Mouse (Mus musculus): Measurements from ENCODE around the gene Tex14. TPM values are rescaled to one million over a fixed set of nuclear protein-coding genes. Genes with fewer than 3 reads are reported as not detected.
A peak's percentile ranks its signal among the peaks of the same experiment; 100 is the strongest.
"Not testable (repeated sequence)": the region's sequence is repeated elsewhere in the genome, so short reads cannot be mapped to it uniquely, and the experiment has no call there.

Tex14 gene
- polyA plus RNA-seq, 1 experiment from 2014 or later: 0.38 TPM

DNA sequence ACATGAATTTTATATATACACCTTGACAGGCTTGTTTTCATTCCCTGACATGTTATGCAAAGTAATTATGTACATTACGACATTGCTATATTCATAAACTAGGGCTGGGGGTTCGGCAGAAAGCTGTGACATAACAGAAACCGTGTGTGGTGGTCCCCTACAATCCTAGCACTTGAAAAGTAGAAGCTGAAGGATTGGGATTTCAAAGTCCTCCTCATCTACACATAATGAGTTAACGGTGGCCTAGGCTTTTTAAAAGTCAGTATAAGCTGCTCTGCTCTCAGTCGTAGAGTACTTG, 58.3 kb downstream of the Tex14 start:
- 0 out of 4 replicates have a peak overlapping the region, but pooled peaks of 1 of the 2 experiments have one; percentile 11 for H3K27ac ChIP-seq (replicated peaks in 1 of 2; ENCODE audit: control insufficient read depth in 1 of 2, insufficient read depth in 1 of 2, low read depth in 2 of 2, low read length in 2 of 2)
- H3K9ac ChIP-seq (ENCODE audit: low read length): no peak overlapping the region
- no peaks in the 10 kb centered on the region for H3K36me3 ChIP-seq (ENCODE audit: control insufficient read depth, insufficient read depth, low read length)
- H3K4me3 ChIP-seq (ENCODE audit: control insufficient read depth in 1 of 2, insufficient read depth in 1 of 2, low read depth in 1 of 2, low read length in 2 of 2): no peak overlapping the region
- no peak for ATAC-seq (ENCODE audit: insufficient number of reproducible peaks, insufficient read depth, low FRiP score, low read depth)
- 56% methylated on average over 5 of the region's 5 CpGs for WGBS
- no peaks in the 10 kb centered on the region; a peak in 1 of 4 replicates for H3K4me1 ChIP-seq (ENCODE audit: control insufficient read depth in 2 of 2, insufficient read depth in 2 of 2, low read length in 2 of 2)
- H3K9me3 ChIP-seq (ENCODE audit: control insufficient read depth, low read length): no peaks in the 10 kb centered on the region
- H3K4me2 ChIP-seq (ENCODE audit: low read length): no peak overlapping the region
- H3K27me3 ChIP-seq (ENCODE audit: control insufficient read depth, insufficient read depth, low read length): no peaks in the 10 kb centered on the region

DNA sequence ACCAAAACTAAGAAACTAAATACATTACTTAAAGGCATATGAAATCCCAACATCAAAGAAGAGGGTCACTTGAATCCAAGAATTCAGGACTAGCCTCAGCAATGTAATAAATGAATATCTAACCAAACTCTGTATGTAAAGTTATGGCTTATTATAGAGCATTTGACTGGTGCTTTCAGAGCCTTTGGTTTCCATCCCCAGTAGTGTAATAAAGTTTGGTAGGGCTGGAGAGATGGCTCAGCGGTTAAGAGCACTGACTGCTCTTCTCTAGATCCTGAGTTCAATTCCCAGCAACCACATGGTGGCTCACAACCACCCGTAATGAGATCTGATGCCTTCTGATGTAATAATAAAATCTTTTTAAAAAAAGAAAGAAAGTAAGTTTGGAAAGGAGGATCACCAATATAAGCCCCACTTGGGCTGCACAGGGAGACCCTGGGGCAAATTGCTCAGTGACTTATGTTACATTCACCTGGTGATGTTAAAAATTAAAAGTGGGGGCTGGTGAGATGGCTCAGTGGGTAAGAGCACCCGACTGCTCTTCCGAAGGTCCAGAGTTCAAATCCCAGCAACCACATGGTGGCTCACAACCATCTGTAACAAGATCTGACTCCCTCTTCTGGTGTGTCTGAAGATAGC, 59.0 kb downstream of the Tex14 start:
- H3K27me3 ChIP-seq (ENCODE audit: control insufficient read depth, insufficient read depth, low read length); H3K36me3 ChIP-seq (ENCODE audit: control insufficient read depth, insufficient read depth, low read length); H3K4me1 ChIP-seq (ENCODE audit: control insufficient read depth in 2 of 2, insufficient read depth in 2 of 2, low read length in 2 of 2); H3K4me3 ChIP-seq (ENCODE audit: control insufficient read depth in 1 of 2, insufficient read depth in 1 of 2, low read depth in 1 of 2, low read length in 2 of 2); ATAC-seq (ENCODE audit: insufficient number of reproducible peaks, insufficient read depth, low FRiP score, low read depth); H3K9ac ChIP-seq (ENCODE audit: low read length); H3K9me3 ChIP-seq (ENCODE audit: control insufficient read depth, low read length); H3K27ac ChIP-seq (replicated peaks in 1 of 2; ENCODE audit: control insufficient read depth in 1 of 2, insufficient read depth in 1 of 2, low read depth in 2 of 2, low read length in 2 of 2); H3K4me2 ChIP-seq (ENCODE audit: low read length): not testable (repeated sequence)
- 77% methylated on average over 4 of the region's 4 CpGs for WGBS

DNA sequence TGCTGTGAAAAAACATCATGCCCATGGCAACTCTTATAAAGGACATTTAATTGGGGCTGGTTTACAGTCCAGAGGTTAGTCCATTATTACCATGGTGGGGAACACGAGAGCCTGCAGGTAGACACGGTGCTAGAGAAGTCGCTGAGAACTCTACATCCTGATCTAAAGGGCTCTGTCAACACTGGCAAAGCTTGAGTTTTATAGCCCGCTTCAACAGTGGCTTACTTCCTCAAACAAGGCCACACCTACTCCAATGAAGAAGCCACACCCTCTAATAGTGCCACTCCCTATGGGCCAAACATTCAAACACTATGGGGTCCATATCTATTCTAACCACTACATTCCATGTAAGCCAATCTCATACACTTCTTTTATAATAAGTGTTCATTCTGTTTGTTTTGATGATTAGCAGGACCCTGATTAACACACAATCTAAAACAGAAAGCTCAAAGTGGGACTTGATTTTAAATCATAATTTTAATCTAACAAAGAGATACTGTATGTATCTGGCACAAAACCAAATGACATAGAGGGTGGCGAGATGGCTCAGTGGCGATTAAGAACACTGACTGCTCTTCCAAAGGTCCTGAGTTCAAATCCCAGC, 61.2 kb downstream of the Tex14 start:
- no peak overlapping the region for H3K9ac ChIP-seq (ENCODE audit: low read length)
- H3K27me3 ChIP-seq (ENCODE audit: control insufficient read depth, insufficient read depth, low read length): no peaks in the 10 kb centered on the region
- no peak for ATAC-seq (ENCODE audit: insufficient number of reproducible peaks, insufficient read depth, low FRiP score, low read depth)
- H3K4me3 ChIP-seq (ENCODE audit: control insufficient read depth in 1 of 2, insufficient read depth in 1 of 2, low read depth in 1 of 2, low read length in 2 of 2): no peak overlapping the region
- H3K36me3 ChIP-seq (ENCODE audit: control insufficient read depth, insufficient read depth, low read length): no peaks in the 10 kb centered on the region
- H3K4me2 ChIP-seq (ENCODE audit: low read length): no peak overlapping the region
- no peak overlapping the region for H3K27ac ChIP-seq (replicated peaks in 1 of 2; ENCODE audit: control insufficient read depth in 1 of 2, insufficient read depth in 1 of 2, low read depth in 2 of 2, low read length in 2 of 2)
- no peaks in the 10 kb centered on the region for H3K9me3 ChIP-seq (ENCODE audit: control insufficient read depth, low read length)
- 65% methylated on average over 6 of the region's 6 CpGs for WGBS
- H3K4me1 ChIP-seq (ENCODE audit: control insufficient read depth in 2 of 2, insufficient read depth in 2 of 2, low read length in 2 of 2): peaks cover 0 to 2% of the 10 kb centered on the region in 2 experiments; a peak in 1 of 4 replicates

DNA sequence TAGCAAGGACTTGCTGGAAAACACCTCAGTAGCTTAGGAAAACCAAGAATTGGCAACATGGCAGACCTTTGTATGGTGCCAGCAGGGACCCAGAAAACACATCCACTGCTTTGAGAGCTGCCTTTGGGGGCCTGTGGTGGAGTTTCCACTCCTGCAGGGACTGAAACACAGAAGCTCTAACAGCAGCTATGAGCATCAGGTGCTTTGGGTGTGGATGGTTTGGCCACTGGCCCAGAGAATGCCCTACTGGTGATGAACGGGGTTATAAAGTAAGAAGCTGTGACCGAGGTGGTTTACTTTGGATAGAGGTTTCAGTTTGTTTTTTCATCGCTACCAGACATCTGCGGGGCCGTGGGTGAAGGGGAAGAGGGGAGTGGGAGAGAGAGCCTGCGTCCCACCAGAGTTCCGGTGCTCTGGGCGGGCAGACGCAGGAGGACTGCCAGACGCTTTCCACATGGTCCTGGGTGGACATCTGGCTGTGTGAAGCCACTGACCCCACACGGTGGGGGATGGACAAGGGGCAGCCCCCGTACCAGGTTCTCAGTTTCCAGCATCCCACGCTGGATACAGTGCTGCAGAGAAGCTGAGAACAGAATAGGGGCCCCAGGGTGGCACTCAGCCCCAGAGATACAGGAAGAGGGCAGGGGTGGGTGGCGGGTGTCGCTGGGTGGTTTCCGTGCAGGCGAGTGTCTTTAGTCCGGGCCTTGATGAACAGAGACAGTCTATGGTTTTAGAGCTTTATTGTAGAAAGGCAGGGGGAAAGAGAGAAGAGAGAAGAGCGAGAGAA, 62.8 kb downstream of the Tex14 start:
- H3K4me2 ChIP-seq (ENCODE audit: low read length): 0 out of 2 replicates have a peak overlapping the region, but pooled peaks have one; percentile 19

DNA sequence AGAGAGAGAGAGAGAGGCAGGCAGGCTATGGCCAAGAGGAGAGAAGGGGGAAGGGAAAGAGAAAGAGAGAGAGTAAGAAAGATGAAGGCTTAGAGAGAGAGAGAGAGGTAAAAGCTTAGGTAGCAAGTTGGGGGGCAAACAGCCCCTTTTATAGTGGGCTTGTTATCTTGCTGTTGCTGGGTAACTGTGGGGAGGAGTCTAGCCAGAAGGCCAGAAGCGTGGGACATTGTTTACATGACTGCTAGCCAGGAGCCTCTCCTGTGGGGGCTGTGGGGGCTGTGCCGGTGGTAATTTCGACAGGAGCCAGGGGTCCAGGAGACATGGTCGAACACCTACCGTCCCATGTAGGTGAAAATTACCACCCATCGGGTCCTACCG, 63.4 kb downstream of the Tex14 start:
- no peak overlapping the region for H3K9ac ChIP-seq (ENCODE audit: low read length)
- no peak overlapping the region for H3K4me3 ChIP-seq (ENCODE audit: control insufficient read depth in 1 of 2, insufficient read depth in 1 of 2, low read depth in 1 of 2, low read length in 2 of 2)
- peaks cover 0 to 2% of the 10 kb centered on the region in 2 experiments; a peak in 2 of 4 replicates for H3K4me1 ChIP-seq (ENCODE audit: control insufficient read depth in 2 of 2, insufficient read depth in 2 of 2, low read length in 2 of 2)
- no peak overlapping the region for H3K4me2 ChIP-seq (ENCODE audit: low read length)
- H3K9me3 ChIP-seq (ENCODE audit: control insufficient read depth, low read length): no peaks in the 10 kb centered on the region
- H3K27me3 ChIP-seq (ENCODE audit: control insufficient read depth, insufficient read depth, low read length): no peaks in the 10 kb centered on the region
- WGBS: 35% methylated on average over 7 of the region's 7 CpGs
- no peak overlapping the region for H3K27ac ChIP-seq (replicated peaks in 1 of 2; ENCODE audit: control insufficient read depth in 1 of 2, insufficient read depth in 1 of 2, low read depth in 2 of 2, low read length in 2 of 2)
- H3K36me3 ChIP-seq (ENCODE audit: control insufficient read depth, insufficient read depth, low read length): no peaks in the 10 kb centered on the region
- no peak for ATAC-seq (ENCODE audit: insufficient number of reproducible peaks, insufficient read depth, low FRiP score, low read depth)

More for the DNA sequence above, 62.8 kb downstream of the Tex14 start:
- H3K27me3 ChIP-seq (ENCODE audit: control insufficient read depth, insufficient read depth, low read length): no peaks in the 10 kb centered on the region
- H3K9me3 ChIP-seq (ENCODE audit: control insufficient read depth, low read length): no peaks in the 10 kb centered on the region
- no peak overlapping the region for H3K4me3 ChIP-seq (ENCODE audit: control insufficient read depth in 1 of 2, insufficient read depth in 1 of 2, low read depth in 1 of 2, low read length in 2 of 2)
- H3K27ac ChIP-seq (replicated peaks in 1 of 2; ENCODE audit: control insufficient read depth in 1 of 2, insufficient read depth in 1 of 2, low read depth in 2 of 2, low read length in 2 of 2): no peak overlapping the region
- H3K36me3 ChIP-seq (ENCODE audit: control insufficient read depth, insufficient read depth, low read length): no peaks in the 10 kb centered on the region
- peaks cover 0 to 2% of the 10 kb centered on the region in 2 experiments; a peak in 2 of 4 replicates for H3K4me1 ChIP-seq (ENCODE audit: control insufficient read depth in 2 of 2, insufficient read depth in 2 of 2, low read length in 2 of 2)
- H3K9ac ChIP-seq (ENCODE audit: low read length): no peak overlapping the region
- no peak for ATAC-seq (ENCODE audit: insufficient number of reproducible peaks, insufficient read depth, low FRiP score, low read depth)
- 45% methylated on average over 19 of the region's 19 CpGs for WGBS

DNA sequence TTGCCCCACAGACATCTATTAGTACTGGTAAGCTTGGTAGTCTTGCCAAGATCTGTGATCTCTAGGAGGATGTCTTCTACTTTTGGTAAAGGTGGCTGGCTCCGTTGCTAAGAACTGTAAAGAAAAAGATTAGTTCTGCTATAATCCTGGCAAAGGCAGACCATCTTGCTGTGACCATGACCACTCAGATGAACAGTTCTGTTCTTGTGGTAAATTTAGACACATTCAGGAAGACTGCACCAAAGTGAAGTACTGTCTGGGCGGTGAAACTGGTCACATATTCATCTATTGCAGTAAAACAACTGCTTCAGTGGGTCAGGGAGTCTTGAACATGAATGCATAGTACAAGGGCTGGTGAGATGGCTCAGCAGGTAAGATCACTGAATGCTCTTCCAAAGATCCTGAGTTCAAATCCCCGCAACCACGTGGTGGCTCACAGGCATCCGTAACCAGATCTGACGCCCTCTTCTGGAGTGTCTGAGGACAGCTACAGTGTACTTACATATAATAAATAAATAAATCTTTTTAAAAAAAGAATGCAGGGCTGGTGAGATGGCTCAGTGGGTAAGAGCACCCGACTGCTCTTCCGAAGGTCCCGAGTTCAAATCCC, 63.9 kb downstream of the Tex14 start:
- WGBS: 77% methylated on average over 9 of the region's 9 CpGs
- no peak overlapping the region for H3K27ac ChIP-seq (replicated peaks in 1 of 2; ENCODE audit: control insufficient read depth in 1 of 2, insufficient read depth in 1 of 2, low read depth in 2 of 2, low read length in 2 of 2)
- no peaks in the 10 kb centered on the region for H3K27me3 ChIP-seq (ENCODE audit: control insufficient read depth, insufficient read depth, low read length)
- ATAC-seq (ENCODE audit: insufficient number of reproducible peaks, insufficient read depth, low FRiP score, low read depth): no peak
- no peaks in the 10 kb centered on the region for H3K36me3 ChIP-seq (ENCODE audit: control insufficient read depth, insufficient read depth, low read length)
- no peak overlapping the region for H3K4me3 ChIP-seq (ENCODE audit: control insufficient read depth in 1 of 2, insufficient read depth in 1 of 2, low read depth in 1 of 2, low read length in 2 of 2)
- no peak overlapping the region for H3K4me2 ChIP-seq (ENCODE audit: low read length)
- H3K9me3 ChIP-seq (ENCODE audit: control insufficient read depth, low read length): no peaks in the 10 kb centered on the region
- H3K4me1 ChIP-seq (ENCODE audit: control insufficient read depth in 2 of 2, insufficient read depth in 2 of 2, low read length in 2 of 2): peaks cover 0 to 2% of the 10 kb centered on the region in 2 experiments; a peak in 2 of 4 replicates
- no peak overlapping the region for H3K9ac ChIP-seq (ENCODE audit: low read length)

DNA sequence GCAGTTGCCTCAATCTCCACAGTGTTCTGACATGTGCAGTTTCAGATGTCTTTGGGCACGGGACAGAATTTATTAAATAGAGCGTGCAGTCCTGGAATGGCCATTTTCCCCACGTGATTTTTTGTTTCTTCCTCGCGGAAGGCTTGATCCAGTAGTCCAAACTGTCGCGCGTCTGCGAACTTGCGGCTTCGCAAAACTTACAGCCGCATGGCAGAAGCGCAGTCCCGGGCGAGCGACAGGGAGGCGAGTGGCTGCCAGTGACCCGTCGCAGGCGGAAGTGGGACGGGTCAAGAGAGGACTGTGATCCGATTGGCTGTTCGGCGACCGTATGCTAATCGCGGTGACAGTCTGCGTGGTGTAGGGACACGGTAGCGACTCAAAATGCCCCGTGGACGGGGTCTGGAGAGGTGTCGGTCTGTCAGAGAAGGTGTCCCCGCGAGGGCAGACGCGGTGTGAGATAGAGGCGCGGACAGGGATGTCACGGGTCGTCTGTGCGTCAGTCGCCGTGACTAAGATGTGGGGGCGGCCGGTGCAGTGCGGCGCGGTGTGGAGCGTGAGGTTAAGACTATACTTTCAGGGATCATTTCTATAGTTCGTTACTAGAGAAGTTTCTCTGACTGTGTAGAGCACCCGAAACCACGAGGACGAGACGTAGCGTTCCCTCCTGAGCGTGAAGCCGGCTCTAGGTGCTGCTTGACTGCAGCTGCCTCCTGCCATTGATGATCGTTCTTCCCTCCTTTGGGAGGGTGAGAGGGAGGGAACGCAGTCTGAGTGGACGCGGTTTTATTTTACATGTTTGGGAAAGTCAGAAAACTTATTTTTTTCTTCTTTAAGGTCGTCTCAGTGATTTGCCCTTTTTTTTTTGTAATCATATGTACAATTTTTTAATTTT, 66.2 kb downstream of the Tex14 start:
- not testable (repeated sequence) for H3K27me3 ChIP-seq (ENCODE audit: control insufficient read depth, insufficient read depth, low read length); H3K36me3 ChIP-seq (ENCODE audit: control insufficient read depth, insufficient read depth, low read length); H3K4me1 ChIP-seq (ENCODE audit: control insufficient read depth in 2 of 2, insufficient read depth in 2 of 2, low read length in 2 of 2); H3K9me3 ChIP-seq (ENCODE audit: control insufficient read depth, low read length)
- ATAC-seq (ENCODE audit: insufficient number of reproducible peaks, insufficient read depth, low FRiP score, low read depth): peak; percentile 99
- H3K4me3 ChIP-seq (ENCODE audit: control insufficient read depth in 1 of 2, insufficient read depth in 1 of 2, low read depth in 1 of 2, low read length in 2 of 2): peak overlapping the region; percentile 30 to 33
- H3K9ac ChIP-seq (ENCODE audit: low read length): peak overlapping the region; percentile 67
- H3K4me2 ChIP-seq (ENCODE audit: low read length): peak overlapping the region; percentile 70
- peak overlapping the region; percentile 12 to 50; a peak in 2 of 4 replicates for H3K27ac ChIP-seq (replicated peaks in 1 of 2; ENCODE audit: control insufficient read depth in 1 of 2, insufficient read depth in 1 of 2, low read depth in 2 of 2, low read length in 2 of 2)
- WGBS: under 1% methylated on average over 27 of the region's 63 CpGs

Measured in heart, embryonic 14.5 days (tissue).